Mouse (Mus musculus): ENCODE results near the gene Fem1b.
"Not testable (repeated sequence)": the region's sequence is repeated elsewhere in the genome, so short reads cannot be mapped to it uniquely, and the experiment has no call there.

Gene Fem1b

GRCm38 (mm10) chr9:62827939-62828652 lies 16.4 kb upstream of the Fem1b start:
- peak; percentile 79 for DNase-seq (ENCODE audit: extremely low read depth, low read depth)

- DNase-seq (ENCODE audit: extremely low read depth, low read depth) = no peak
These were observed 14.7 kb upstream of the Fem1b start for GRCm38 (mm10) chr9:62826456-62826855.

GRCm38 (mm10) chr9:62825791-62826393 lies 14.2 kb upstream of the Fem1b start:
- DNase-seq (ENCODE audit: extremely low read depth, low read depth) = peak; percentile 73

- DNase-seq (ENCODE audit: extremely low read depth, low read depth) = no peak
These were observed 10.1 kb upstream of the Fem1b start for GRCm38 (mm10) chr9:62821811-62822210.

- DNase-seq (ENCODE audit: extremely low read depth, low read depth) = no peak
These were observed 9.1 kb upstream of the Fem1b start for GRCm38 (mm10) chr9:62820829-62821228.

- not testable (repeated sequence) for DNase-seq (ENCODE audit: extremely low read depth, low read depth)
These were observed 8.2 kb upstream of the Fem1b start for GRCm38 (mm10) chr9:62819910-62820309.

- DNase-seq (ENCODE audit: extremely low read depth, low read depth) = no peak
These were observed 7.8 kb upstream of the Fem1b start for GRCm38 (mm10) chr9:62819494-62819893.

GRCm38 (mm10) chr9:62817828-62818614 lies 6.3 kb upstream of the Fem1b start:
- DNase-seq (ENCODE audit: extremely low read depth, low read depth) = no peak

GRCm38 (mm10) chr9:62817099-62817571 lies 5.4 kb upstream of the Fem1b start:
- no peak for DNase-seq (ENCODE audit: extremely low read depth, low read depth)

GRCm38 (mm10) chr9:62816323-62817098 lies 4.8 kb upstream of the Fem1b start:
- no peak for DNase-seq (ENCODE audit: extremely low read depth, low read depth)

- DNase-seq (ENCODE audit: extremely low read depth, low read depth) = no peak
These were observed 3.0 kb upstream of the Fem1b start for GRCm38 (mm10) chr9:62814751-62815150.

- DNase-seq (ENCODE audit: extremely low read depth, low read depth) = no peak
These were observed 699 bp upstream of the Fem1b start for GRCm38 (mm10) chr9:62812216-62813049.

GRCm38 (mm10) chr9:62810543-62811515 lies 905 bp downstream of the Fem1b start:
- DNase-seq (ENCODE audit: extremely low read depth, low read depth) = no peak

- DNase-seq (ENCODE audit: extremely low read depth, low read depth) = no peak
These were observed 1.6 kb downstream of the Fem1b start for GRCm38 (mm10) chr9:62810095-62810494.

GRCm38 (mm10) chr9:62799218-62799617 lies 12.5 kb downstream of the Fem1b start:
- not testable (repeated sequence) for DNase-seq (ENCODE audit: extremely low read depth, low read depth)

- no peak for DNase-seq (ENCODE audit: extremely low read depth, low read depth)
These were observed 21.9 kb downstream of the Fem1b start for GRCm38 (mm10) chr9:62789856-62790255.

- DNase-seq (ENCODE audit: extremely low read depth, low read depth) = no peak
These were observed 25.0 kb downstream of the Fem1b start for GRCm38 (mm10) chr9:62786721-62787120.

GRCm38 (mm10) chr9:62784233-62784632 lies 27.5 kb downstream of the Fem1b start:
- no peak for DNase-seq (ENCODE audit: extremely low read depth, low read depth)
